Mouse (Mus musculus): ENCODE data around the gene 1810013L24Rik.

- TF ChIP-seq CTCF (IDR thresholded peaks at IDR 0.05; ENCODE audit: low read depth): no peak
- TF ChIP-seq EP300 (IDR thresholded peaks at IDR 0.05; ENCODE audit: low read depth): no peak
Measured at GRCm38 (mm10) chr16:8849929-8850328, 20.0 kb downstream of the 1810013L24Rik start.

Measured in liver, embryonic 14.5 days (tissue).